Mouse (Mus musculus) forebrain, embryonic 15.5 days (tissue): ENCODE results near the gene Tmem198b. TPM values are rescaled to one million over a fixed set of nuclear protein-coding genes. Genes with fewer than 3 reads are reported as not detected.

Experiments used
- polyA plus RNA-seq: library from polyadenylated mRNA; unstranded; fragments of >200 nt; fragmentation: Nextera tagmentation; extraction: Ambion mirVana; gene quantifications from 2 replicates; pipeline ENCODE4 v1.2.1, GENCODE M21; 2015

Gene Tmem198b
- polyA plus RNA-seq, 1 experiment from 2014 or later = 12.6 TPM

Other genes starting within 250 kb of the Tmem198b start
- gene Pa2g4, start 238.4 kb downstream of the Tmem198b start, polyA plus RNA-seq = 146 and 149 TPM in 2 replicates
- 0.42 TPM in 2 replicates for gene Erbb3, start 214.7 kb downstream of the Tmem198b start, polyA plus RNA-seq
- 441 and 472 TPM in 2 replicates for gene Rps26, start 177.6 kb downstream of the Tmem198b start, polyA plus RNA-seq
- 11.3 TPM in 2 replicates for gene Ikzf4, start 158.4 kb downstream of the Tmem198b start, polyA plus RNA-seq
- 12.3 and 12.5 TPM in 2 replicates for gene Suox, start 130.3 kb downstream of the Tmem198b start, polyA plus RNA-seq
- 116 and 117 TPM in 2 replicates for gene Rab5b, start 108.1 kb downstream of the Tmem198b start, polyA plus RNA-seq
- gene Pmel, start 100.2 kb downstream of the Tmem198b start, polyA plus RNA-seq = 0.09 and 0.33 TPM in 2 replicates
- gene Cdk2, start 99.3 kb downstream of the Tmem198b start, polyA plus RNA-seq = 37.6 and 39.7 TPM in 2 replicates
- 4.2 and 4.5 TPM in 2 replicates for gene Dgka, start 59.5 kb downstream of the Tmem198b start, polyA plus RNA-seq
- 42.9 and 47.2 TPM in 2 replicates for gene Pym1, start 56.5 kb downstream of the Tmem198b start, polyA plus RNA-seq
- gene Mmp19, start 13.5 kb downstream of the Tmem198b start, polyA plus RNA-seq = 0.20 and 0.43 TPM in 2 replicates
- gene Dnajc14, start 308 bp downstream of the Tmem198b start, polyA plus RNA-seq = 60.4 and 62.8 TPM in 2 replicates
- gene Sarnp, start 13.0 kb upstream of the Tmem198b start, polyA plus RNA-seq = 190 and 199 TPM in 2 replicates
- 28.1 and 28.6 TPM in 2 replicates for gene Ormdl2, start 17.3 kb upstream of the Tmem198b start, polyA plus RNA-seq
- gene Gdf11, start 87.3 kb upstream of the Tmem198b start, polyA plus RNA-seq = 7.5 and 8.7 TPM in 2 replicates
- 125 and 142 TPM in 2 replicates for gene Cd63, start 96.6 kb upstream of the Tmem198b start, polyA plus RNA-seq
- 11.7 and 12.6 TPM in 2 replicates for gene Rdh5, start 118.5 kb upstream of the Tmem198b start, polyA plus RNA-seq
- 230 and 251 TPM in 2 replicates for gene Bloc1s1, start 119.7 kb upstream of the Tmem198b start, polyA plus RNA-seq
- 2.1 TPM in 2 replicates for gene Itga7, start 129.4 kb upstream of the Tmem198b start, polyA plus RNA-seq
- not detected in 2 replicates for gene Mettl7b, start 156.6 kb upstream of the Tmem198b start, polyA plus RNA-seq
- not detected in 2 replicates for gene Olfr9, start 185.1 kb upstream of the Tmem198b start, polyA plus RNA-seq
- gene Olfr763, start 206.4 kb upstream of the Tmem198b start, polyA plus RNA-seq = not detected in 2 replicates
- not detected in 2 replicates for gene Olfr764-ps1, start 235.5 kb upstream of the Tmem198b start, polyA plus RNA-seq
- gene Olfr765, start 245.6 kb upstream of the Tmem198b start, polyA plus RNA-seq = not detected in 2 replicates